Mouse (Mus musculus) forebrain, embryonic 10.5 days (tissue): ENCODE results near the gene Gm13694. TPM values are rescaled to one million over a fixed set of nuclear protein-coding genes. Genes with fewer than 3 reads are reported as not detected.
"Not testable (repeated sequence)": the region's sequence is repeated elsewhere in the genome, so short reads cannot be mapped to it uniquely, and the experiment has no call there.

ENCODE experiments used
- DNase-seq: peaks from one replicate; pipeline ENCODE4 v3.0.0-alpha.2; 2017; ENCODE audit warnings: low spot score; ENCODE audit errors: extremely low spot score
- H3K27ac ChIP-seq: fragments of 300-500 bp; sonication (generic); 2 replicates; pipeline ENCODE4 v1.5.1; 2016; ENCODE audit warnings: mild to moderate bottlenecking
- H3K27me3 ChIP-seq: fragments of 300-500 bp; sonication (generic); 2 replicates; pipeline ENCODE4 v1.6.1; 2016; ENCODE audit warnings: mild to moderate bottlenecking; ENCODE audit not compliant: poor library complexity, severe bottlenecking
- H3K36me3 ChIP-seq: fragments of 300-500 bp; sonication (generic); replicated peaks from 2 replicates; pipeline ENCODE4 v1.6.1; 2016; ENCODE audit warnings: mild to moderate bottlenecking, moderate library complexity
- H3K4me1 ChIP-seq: fragments of 300-500 bp; sonication (generic); 2 replicates; pipeline ENCODE4 v1.6.1; 2016
- H3K4me3 ChIP-seq: fragments of 300-500 bp; sonication (generic); 2 replicates; pipeline ENCODE4 v1.5.1; 2016; ENCODE audit warnings: mild to moderate bottlenecking, moderate library complexity
- H3K9me3 ChIP-seq: fragments of 300-500 bp; sonication (generic); 2 replicates; pipeline ENCODE4 v1.6.1; 2016; ENCODE audit warnings: mild to moderate bottlenecking, moderate library complexity
- WGBS: fragments of 180-500 bp; shearing (Covaris S2); methylation state at CpG from one replicate; pipeline ENCODE4 v1.1.7; 2016; 5-methylcytosine and 5-hydroxymethylcytosine counted together
- polyA plus RNA-seq: library from polyadenylated mRNA; unstranded; fragments of >200 nt; fragmentation: Nextera tagmentation; extraction: Ambion mirVana; gene quantifications from 2 replicates; pipeline ENCODE4 v1.2.1, GENCODE M21; 2016

Gene Gm13694
- not detected in 2 replicates for polyA plus RNA-seq

GRCm38 (mm10) chr2:83978633-83979032, at the start of gene Gm13694:
Gene Gm13694, plus strand, starts transcription at chr2:83978933.
- WGBS, result no CpG with 5 or more reads among the region's 6 CpGs
- H3K27ac ChIP-seq, H3K9me3 ChIP-seq, H3K36me3 ChIP-seq, DNase-seq, H3K27me3 ChIP-seq, H3K4me1 ChIP-seq, H3K4me3 ChIP-seq: not testable (repeated sequence)

GRCm38 (mm10) chr2:83929478-83930088, 49.1 kb upstream of the Gm13694 start:
- Histone ChIP-seq H3K27me3 (no peaks in the 10 kb centered on the region), H3K36me3 (no peaks in the 10 kb centered on the region), H3K9me3 (no peaks in the 10 kb centered on the region; the same call in 1 of the 2 replicates), H3K4me3 (no peak overlapping the region), H3K27ac (no peak overlapping the region), H3K4me1 (peaks cover 3% of the 10 kb centered on the region; the same call in 1 of the 2 replicates)
- 54% methylated on average over 2 of the region's 2 CpGs for WGBS
- no peak for DNase-seq

GRCm38 (mm10) chr2:83940931-83941361, 37.8 kb upstream of the Gm13694 start, which contains the start of gene Zswim2:
Gene Zswim2, minus strand, starts transcription at chr2:83941228.
- 1% methylated on average over 20 of the region's 20 CpGs for WGBS
- no peaks in the 10 kb centered on the region for H3K27me3 ChIP-seq
- H3K9me3 ChIP-seq, result no peaks in the 10 kb centered on the region
- peak within 1 kb of the TSS; percentile 52 for H3K4me3 ChIP-seq
- peak within 1 kb of the TSS; percentile 60; the same call in 1 of the 2 replicates for H3K27ac ChIP-seq
- peak; percentile 72 for DNase-seq
- H3K36me3 ChIP-seq, result no peaks in the 10 kb centered on the region
- H3K4me1 ChIP-seq, result peaks cover 10% of the 10 kb centered on the region

- WGBS, result 56% methylated on average over 3 of the region's 3 CpGs
- no peak overlapping the region for H3K27ac ChIP-seq
- H3K36me3 ChIP-seq, result no peaks in the 10 kb centered on the region
- H3K4me1 ChIP-seq, result peaks cover 10% of the 10 kb centered on the region
- peak overlapping the region; percentile 52 for H3K4me3 ChIP-seq
- no peaks in the 10 kb centered on the region for H3K9me3 ChIP-seq
- DNase-seq, result no peak
- no peaks in the 10 kb centered on the region for H3K27me3 ChIP-seq
Observed at GRCm38 (mm10) chr2:83941378-83941777, 37.4 kb upstream of the Gm13694 start.

- DNase-seq, result no peak
- Histone ChIP-seq H3K4me3 (no peak overlapping the region), H3K27ac (no peak overlapping the region), H3K4me1 (peaks cover 10% of the 10 kb centered on the region), H3K27me3 (no peaks in the 10 kb centered on the region), H3K36me3 (no peaks in the 10 kb centered on the region), H3K9me3 (no peaks in the 10 kb centered on the region)
- 80% methylated on average over 4 of the region's 4 CpGs for WGBS
Observed at GRCm38 (mm10) chr2:83941792-83942191, 36.9 kb upstream of the Gm13694 start.

- H3K9me3 ChIP-seq, H3K27ac ChIP-seq, H3K4me1 ChIP-seq, DNase-seq, H3K36me3 ChIP-seq, H3K27me3 ChIP-seq, H3K4me3 ChIP-seq: not testable (repeated sequence)
- WGBS, result no CpG with 5 or more reads among the region's 6 CpGs
Observed at GRCm38 (mm10) chr2:83955393-83955792, 23.3 kb upstream of the Gm13694 start, which contains the start of gene Gm13698. Gene Gm13698, plus strand, starts transcription at chr2:83955693.

- H3K27ac ChIP-seq, H3K27me3 ChIP-seq, H3K36me3 ChIP-seq, DNase-seq, H3K4me1 ChIP-seq, H3K4me3 ChIP-seq, H3K9me3 ChIP-seq: not testable (repeated sequence)
- WGBS, result no CpG with 5 or more reads among the region's 6 CpGs
Observed at GRCm38 (mm10) chr2:83961203-83961602, 17.5 kb upstream of the Gm13694 start, which contains the start of gene Gm13693. Gene Gm13693, plus strand, starts transcription at chr2:83961503.

- not testable (repeated sequence) for DNase-seq, H3K27me3 ChIP-seq, H3K36me3 ChIP-seq, H3K4me3 ChIP-seq, H3K9me3 ChIP-seq, H3K27ac ChIP-seq, H3K4me1 ChIP-seq
- no CpG with 5 or more reads among the region's 6 CpGs for WGBS
Observed at GRCm38 (mm10) chr2:83967013-83967412, 11.7 kb upstream of the Gm13694 start, which contains the start of gene Gm13695. Gene Gm13695, plus strand, starts transcription at chr2:83967313.

- WGBS, result no CpG with 5 or more reads among the region's 6 CpGs
- H3K4me3 ChIP-seq, H3K4me1 ChIP-seq, H3K36me3 ChIP-seq, H3K27ac ChIP-seq, DNase-seq, H3K9me3 ChIP-seq, H3K27me3 ChIP-seq: not testable (repeated sequence)
Observed at GRCm38 (mm10) chr2:83972823-83973222, 5.9 kb upstream of the Gm13694 start, which contains the start of gene Gm13696. Gene Gm13696, plus strand, starts transcription at chr2:83973123.

- not testable (repeated sequence) for H3K4me1 ChIP-seq, DNase-seq, H3K27me3 ChIP-seq, H3K27ac ChIP-seq, H3K4me3 ChIP-seq, H3K36me3 ChIP-seq, H3K9me3 ChIP-seq
- WGBS, result no CpG with 5 or more reads among the region's 6 CpGs
Observed at GRCm38 (mm10) chr2:83984443-83984842, 5.7 kb downstream of the Gm13694 start, which contains the start of gene Gm13697. Gene Gm13697, plus strand, starts transcription at chr2:83984743.

- H3K27me3 ChIP-seq, H3K9me3 ChIP-seq, H3K4me1 ChIP-seq, DNase-seq, H3K4me3 ChIP-seq, H3K36me3 ChIP-seq, H3K27ac ChIP-seq: not testable (repeated sequence)
- no CpG with 5 or more reads among the region's 6 CpGs for WGBS
Observed at GRCm38 (mm10) chr2:83990253-83990652, 11.5 kb downstream of the Gm13694 start, which contains the start of gene Gm13691. Gene Gm13691, plus strand, starts transcription at chr2:83990553.

GRCm38 (mm10) chr2:83993639-83994255, 15.0 kb downstream of the Gm13694 start:
- H3K27ac ChIP-seq, DNase-seq, H3K4me1 ChIP-seq, H3K9me3 ChIP-seq, H3K36me3 ChIP-seq, H3K27me3 ChIP-seq, H3K4me3 ChIP-seq: not testable (repeated sequence)
- WGBS, result 65% methylated on average over 8 of the region's 9 CpGs

- DNase-seq, H3K27me3 ChIP-seq, H3K27ac ChIP-seq, H3K9me3 ChIP-seq, H3K4me3 ChIP-seq, H3K4me1 ChIP-seq, H3K36me3 ChIP-seq: not testable (repeated sequence)
- 85% methylated on average over 2 of the region's 3 CpGs for WGBS
Observed at GRCm38 (mm10) chr2:83994526-83994925, 15.8 kb downstream of the Gm13694 start.
